Mouse (Mus musculus) midbrain, embryonic 12.5 days (tissue): ENCODE data around the gene Trp53bp2. TPM values are rescaled to one million over a fixed set of nuclear protein-coding genes. Genes with fewer than 3 reads are reported as not detected.
A peak's percentile ranks its signal among the peaks of the same experiment; 100 is the strongest.

ENCODE experiments used
- ATAC-seq: fragments of 200-750 bp; cut with Nextera tagmentation; 2 replicates; pipeline ENCODE4 v1.8.0; 2017; ENCODE audit warnings: low read depth, moderate TSS enrichment, moderate library complexity; ENCODE audit not compliant: low FRiP score
- H3K27ac ChIP-seq: fragments of 300-500 bp; sonication (generic); replicated peaks from 2 replicates; pipeline ENCODE4 v1.5.1; 2016; ENCODE audit warnings: mild to moderate bottlenecking
- H3K27me3 ChIP-seq: fragments of 300-500 bp; sonication (generic); 2 replicates; pipeline ENCODE4 v1.6.1; 2016; ENCODE audit warnings: mild to moderate bottlenecking
- H3K36me3 ChIP-seq: fragments of 300-500 bp; sonication (generic); 2 replicates; pipeline ENCODE4 v1.6.1; 2016
- H3K4me1 ChIP-seq: fragments of 300-500 bp; sonication (generic); 2 replicates; pipeline ENCODE4 v1.6.1; 2016
- H3K4me2 ChIP-seq: fragments of 300-500 bp; sonication (generic); replicated peaks from 2 replicates; pipeline ENCODE4 v1.6.1; 2016; ENCODE audit warnings: mild to moderate bottlenecking, moderate library complexity
- H3K4me3 ChIP-seq: fragments of 300-500 bp; sonication (generic); 2 replicates; pipeline ENCODE4 v1.5.1; 2016; ENCODE audit warnings: mild to moderate bottlenecking
- H3K9ac ChIP-seq: fragments of 300-500 bp; sonication (generic); replicated peaks from 2 replicates; pipeline ENCODE4 v1.6.1; 2016; ENCODE audit warnings: mild to moderate bottlenecking, moderate library complexity
- H3K9me3 ChIP-seq: fragments of 300-500 bp; sonication (generic); 2 replicates; pipeline ENCODE4 v1.6.1; 2016; ENCODE audit warnings: mild to moderate bottlenecking
- WGBS: fragments of 180-500 bp; shearing (Covaris S2); methylation state at CpG from one replicate; pipeline ENCODE4 v1.1.7; 2016; 5-methylcytosine and 5-hydroxymethylcytosine counted together
- polyA plus RNA-seq: library from polyadenylated mRNA; unstranded; fragments of >200 nt; fragmentation: Nextera tagmentation; extraction: Ambion mirVana; gene quantifications from 2 replicates; pipeline ENCODE4 v1.2.1, GENCODE M21; 2016

Trp53bp2 gene
- polyA plus RNA-seq, 1 experiment from 2014 or later, result 29.6 TPM

DNA sequence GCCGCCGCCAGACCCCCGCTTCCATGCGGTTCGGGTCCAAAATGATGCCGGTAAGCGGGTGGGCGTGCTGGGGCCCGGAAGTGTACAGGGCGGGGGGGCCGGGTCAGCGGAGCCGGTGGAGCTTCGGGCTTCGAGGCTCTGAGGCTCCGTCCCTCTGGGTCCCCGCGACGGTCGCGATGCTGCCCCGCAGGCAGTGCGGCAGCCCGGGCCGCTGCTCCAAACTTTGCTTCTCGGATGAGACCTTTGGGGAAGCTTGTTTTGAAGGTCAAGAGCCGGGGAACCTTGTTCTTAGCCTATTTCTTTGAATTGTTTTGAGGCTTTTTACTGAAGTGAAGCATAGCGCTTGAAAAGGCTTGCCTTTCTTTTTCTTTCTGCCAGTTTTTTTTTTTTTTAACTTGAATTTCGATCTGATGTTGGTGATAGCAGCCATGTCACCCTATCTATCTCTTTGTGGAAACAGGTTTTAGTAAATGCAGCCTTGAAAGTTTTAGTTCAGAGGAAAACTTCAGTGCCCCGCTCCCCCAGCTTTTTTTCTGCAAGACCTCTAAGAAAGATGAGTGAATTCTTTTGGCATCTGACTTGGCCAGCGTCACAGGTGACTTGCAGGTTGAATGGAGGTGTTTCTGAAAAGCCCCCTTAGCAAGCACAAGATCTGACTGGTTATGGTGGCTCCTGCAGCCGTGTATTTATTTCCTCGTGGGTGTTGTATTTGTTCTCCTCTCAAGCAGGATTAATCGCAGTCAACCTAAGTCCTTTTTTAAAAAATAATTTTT is 615 bp downstream of the Trp53bp2 start:
- Histone ChIP-seq H3K4me2 (peak overlapping the region; percentile 68), H3K4me1 (peaks cover 33% of the 10 kb centered on the region), H3K27me3 (no peaks in the 10 kb centered on the region), H3K27ac (peak overlapping the region; percentile 94), H3K4me3 (peak overlapping the region; percentile 72), H3K9ac (peak overlapping the region; percentile 89), H3K36me3 (no peaks in the 10 kb centered on the region), H3K9me3 (no peaks in the 10 kb centered on the region)
- ATAC-seq, result peak; percentile 70
- 2% methylated on average over 34 of the region's 34 CpGs for WGBS

GRCm38 (mm10) chr1:182412586-182413270 is 3.8 kb downstream of the Trp53bp2 start:
- no peak overlapping the region for H3K4me2 ChIP-seq
- peaks cover 33% of the 10 kb centered on the region for H3K4me1 ChIP-seq
- no peaks in the 10 kb centered on the region for H3K36me3 ChIP-seq
- no peak overlapping the region for H3K27ac ChIP-seq
- H3K27me3 ChIP-seq, result no peaks in the 10 kb centered on the region
- H3K9me3 ChIP-seq, result no peaks in the 10 kb centered on the region
- no peak for ATAC-seq
- H3K9ac ChIP-seq, result no peak overlapping the region
- WGBS, result 81% methylated on average over 7 of the region's 7 CpGs
- no peak overlapping the region for H3K4me3 ChIP-seq

DNA sequence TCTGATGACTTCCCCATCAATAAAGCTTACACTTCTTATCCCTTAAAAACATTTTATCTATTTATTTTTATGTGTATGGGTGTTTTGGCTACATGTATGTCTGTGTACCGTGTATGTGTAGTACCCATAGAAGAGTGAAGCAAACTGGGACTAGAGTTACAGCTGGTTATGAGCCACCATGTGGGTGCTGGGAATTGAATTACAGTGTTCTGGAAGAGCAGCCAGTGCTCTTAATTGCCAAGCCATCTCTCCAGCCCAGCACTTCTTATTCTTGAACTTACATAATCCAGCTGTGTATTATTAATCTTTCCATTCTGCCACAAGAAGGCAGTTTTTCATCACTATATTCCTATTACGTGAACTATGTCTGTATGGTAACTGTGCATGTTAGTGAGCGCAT is 10.5 kb downstream of the Trp53bp2 start:
- ATAC-seq, result no peak
- H3K9ac ChIP-seq, result no peak overlapping the region
- no peak overlapping the region for H3K4me2 ChIP-seq
- H3K36me3 ChIP-seq, result no peaks in the 10 kb centered on the region
- no peaks in the 10 kb centered on the region for H3K9me3 ChIP-seq
- H3K4me3 ChIP-seq, result no peak overlapping the region
- H3K27ac ChIP-seq, result no peak overlapping the region
- H3K4me1 ChIP-seq, result no peaks in the 10 kb centered on the region
- WGBS, result 95% methylated on average over 3 of the region's 3 CpGs
- H3K27me3 ChIP-seq, result no peaks in the 10 kb centered on the region

DNA sequence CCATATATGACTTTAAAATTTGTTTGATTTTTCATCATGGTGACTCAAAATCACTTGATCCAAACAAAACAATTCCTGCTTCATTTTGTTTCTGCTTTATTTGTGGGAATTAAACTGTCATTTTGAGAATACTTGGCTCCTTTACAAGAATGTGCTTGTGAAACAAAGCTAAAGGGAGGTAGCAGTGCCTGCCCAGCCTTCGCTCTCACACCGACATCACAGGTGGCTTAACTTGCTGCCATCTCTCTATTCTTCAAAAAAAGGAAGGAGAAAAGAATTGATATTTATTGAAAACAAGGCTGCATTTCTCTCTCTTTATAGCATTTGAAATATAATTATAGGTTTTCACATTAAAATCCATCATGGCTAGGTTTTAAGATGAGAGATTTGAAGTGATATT is 15.3 kb downstream of the Trp53bp2 start:
- 96% methylated on average over 2 of the region's 2 CpGs for WGBS
- H3K4me2 ChIP-seq, result no peak overlapping the region
- H3K36me3 ChIP-seq, result peaks cover 6% of the 10 kb centered on the region; the same call in 1 of the 2 replicates
- no peak overlapping the region for H3K27ac ChIP-seq
- H3K9me3 ChIP-seq, result no peaks in the 10 kb centered on the region
- no peak overlapping the region for H3K4me3 ChIP-seq
- ATAC-seq, result no peak
- no peaks in the 10 kb centered on the region for H3K27me3 ChIP-seq
- H3K9ac ChIP-seq, result no peak overlapping the region
- peaks cover 17% of the 10 kb centered on the region; the same call in 1 of the 2 replicates for H3K4me1 ChIP-seq

DNA sequence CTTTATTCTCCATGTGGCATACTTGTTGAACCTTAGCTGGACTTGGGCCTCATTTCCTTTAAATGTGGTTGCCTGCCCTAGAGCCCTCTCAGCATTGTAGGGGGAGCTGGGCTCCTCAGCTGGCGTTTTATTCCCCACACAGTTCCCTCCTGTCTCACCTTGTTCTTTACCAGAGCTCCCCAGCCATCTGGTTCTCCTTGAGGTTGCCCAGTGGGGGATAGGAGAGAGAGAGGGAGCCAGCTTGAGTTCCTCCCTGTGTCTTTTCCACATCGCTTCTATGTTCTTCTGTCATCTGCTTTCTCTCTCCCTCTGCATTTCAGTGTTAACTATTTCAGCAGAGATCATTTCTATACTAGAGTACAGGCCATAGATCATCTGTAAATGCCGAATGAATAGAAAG is 16.2 kb downstream of the Trp53bp2 start:
- Histone ChIP-seq H3K4me3 (no peak overlapping the region), H3K9me3 (no peaks in the 10 kb centered on the region), H3K4me2 (no peak overlapping the region), H3K9ac (no peak overlapping the region), H3K4me1 (peaks cover 17% of the 10 kb centered on the region; the same call in 1 of the 2 replicates), H3K27ac (no peak overlapping the region), H3K36me3 (peaks cover 10% of the 10 kb centered on the region), H3K27me3 (no peaks in the 10 kb centered on the region)
- WGBS, result 71% methylated on average over 3 of the region's 3 CpGs
- ATAC-seq, result no peak

DNA sequence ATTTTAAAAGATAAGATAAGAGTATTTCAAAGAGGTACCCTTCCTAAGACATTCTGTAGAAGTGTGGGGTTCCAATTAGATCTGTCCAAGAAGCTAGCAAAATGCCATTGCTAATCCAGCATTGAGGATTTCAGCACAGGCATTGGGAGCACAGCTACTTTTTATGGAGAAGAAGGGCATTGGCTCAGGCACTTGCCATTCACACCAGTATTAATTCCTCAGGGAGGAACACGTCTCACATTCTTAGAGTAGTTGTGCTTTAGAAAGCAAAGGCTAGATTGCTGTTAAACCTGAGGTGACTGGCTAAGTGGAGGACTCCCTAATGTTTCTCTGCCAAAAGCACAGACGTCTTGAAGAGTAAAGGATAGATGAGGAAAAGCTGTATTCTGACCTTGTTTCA is 17.5 kb downstream of the Trp53bp2 start:
- Histone ChIP-seq H3K4me2 (no peak overlapping the region), H3K9ac (no peak overlapping the region), H3K9me3 (no peaks in the 10 kb centered on the region), H3K27me3 (no peaks in the 10 kb centered on the region), H3K27ac (no peak overlapping the region), H3K36me3 (peaks cover 20% of the 10 kb centered on the region), H3K4me3 (no peak overlapping the region), H3K4me1 (peaks cover 17% of the 10 kb centered on the region; the same call in 1 of the 2 replicates)
- 48% methylated on average over 2 of the region's 2 CpGs for WGBS
- no peak for ATAC-seq

DNA sequence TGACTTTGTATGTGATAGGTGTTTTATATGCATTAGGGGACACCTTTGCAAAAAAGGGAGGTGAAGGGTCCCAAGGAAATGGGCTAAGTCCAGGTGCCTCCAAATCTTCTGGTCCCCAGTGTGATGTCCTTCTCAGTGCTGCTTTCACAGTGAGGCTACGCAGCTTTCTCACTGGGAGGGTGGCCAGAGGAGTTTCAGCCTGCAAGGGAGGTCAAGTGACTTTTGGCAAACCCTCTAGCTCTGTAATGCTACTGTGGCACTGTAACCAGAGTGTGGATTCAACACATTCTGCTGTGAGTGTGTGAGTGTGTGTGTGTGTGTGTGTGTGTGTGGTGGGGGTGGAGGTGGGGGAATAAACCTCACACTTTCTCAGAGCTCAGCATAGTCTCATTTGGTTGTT is 18.5 kb downstream of the Trp53bp2 start:
- H3K9ac ChIP-seq, result no peak overlapping the region
- H3K36me3 ChIP-seq, result peaks cover 30% of the 10 kb centered on the region
- no peak overlapping the region for H3K4me2 ChIP-seq
- no peaks in the 10 kb centered on the region for H3K27me3 ChIP-seq
- ATAC-seq, result no peak
- H3K9me3 ChIP-seq, result no peaks in the 10 kb centered on the region
- 73% methylated on average over 1 of the region's 1 CpGs for WGBS
- H3K27ac ChIP-seq, result no peak overlapping the region
- H3K4me1 ChIP-seq, result peaks cover 17% of the 10 kb centered on the region; the same call in 1 of the 2 replicates
- no peak overlapping the region for H3K4me3 ChIP-seq

DNA sequence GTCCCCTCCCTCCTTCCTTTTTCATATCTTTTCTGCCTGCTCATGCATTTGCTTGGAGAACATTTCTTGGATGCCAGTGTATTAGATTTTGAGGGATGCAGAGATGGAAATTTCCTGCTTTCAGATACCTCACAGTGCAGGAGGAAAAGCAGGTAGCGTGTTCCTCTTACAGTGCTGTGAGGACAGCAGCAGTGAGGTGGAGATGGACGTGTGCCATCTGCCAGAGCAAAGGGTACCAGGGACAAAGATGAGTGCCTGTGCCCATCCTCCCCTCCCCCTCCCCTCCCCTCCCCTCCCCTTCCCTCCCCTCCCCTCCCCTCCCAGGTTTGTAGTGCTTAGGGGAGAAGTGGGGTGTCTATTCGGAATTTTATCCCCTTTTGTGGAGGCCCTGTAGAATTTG is 20.9 kb downstream of the Trp53bp2 start:
- WGBS, result 84% methylated on average over 3 of the region's 3 CpGs
- H3K27ac ChIP-seq, result no peak overlapping the region
- no peak overlapping the region for H3K4me2 ChIP-seq
- peaks cover 46% of the 10 kb centered on the region for H3K36me3 ChIP-seq
- H3K4me1 ChIP-seq, result peaks cover 16% of the 10 kb centered on the region; the same call in 1 of the 2 replicates
- H3K9ac ChIP-seq, result no peak overlapping the region
- no peak overlapping the region for H3K4me3 ChIP-seq
- no peaks in the 10 kb centered on the region for H3K9me3 ChIP-seq
- no peaks in the 10 kb centered on the region for H3K27me3 ChIP-seq
- no peak for ATAC-seq

- peaks cover 10% of the 10 kb centered on the region; the same call in 1 of the 2 replicates for H3K4me1 ChIP-seq
- no peak overlapping the region for H3K27ac ChIP-seq
- 96% methylated on average over 2 of the region's 2 CpGs for WGBS
- H3K27me3 ChIP-seq, result no peaks in the 10 kb centered on the region
- no peak overlapping the region for H3K4me2 ChIP-seq
- H3K4me3 ChIP-seq, result no peak overlapping the region
- no peak for ATAC-seq
- H3K36me3 ChIP-seq, result peaks cover 54% of the 10 kb centered on the region
- no peak overlapping the region for H3K9ac ChIP-seq
- H3K9me3 ChIP-seq, result no peaks in the 10 kb centered on the region
These were observed 21.7 kb downstream of the Trp53bp2 start for GRCm38 (mm10) chr1:182430676-182431075.

GRCm38 (mm10) chr1:182432059-182432458 is 23.1 kb downstream of the Trp53bp2 start:
- Histone ChIP-seq H3K9ac (no peak overlapping the region), H3K27ac (no peak overlapping the region), H3K9me3 (no peaks in the 10 kb centered on the region), H3K4me3 (no peak overlapping the region), H3K4me1 (no peaks in the 10 kb centered on the region), H3K4me2 (no peak overlapping the region), H3K27me3 (no peaks in the 10 kb centered on the region), H3K36me3 (peaks cover 59% of the 10 kb centered on the region)
- 97% methylated on average over 3 of the region's 3 CpGs for WGBS
- ATAC-seq, result no peak

- no peaks in the 10 kb centered on the region for H3K27me3 ChIP-seq
- WGBS, result 91% methylated on average over 5 of the region's 5 CpGs
- no peaks in the 10 kb centered on the region for H3K4me1 ChIP-seq
- H3K9ac ChIP-seq, result no peak overlapping the region
- no peaks in the 10 kb centered on the region for H3K9me3 ChIP-seq
- no peak overlapping the region for H3K4me3 ChIP-seq
- no peak overlapping the region for H3K27ac ChIP-seq
- peaks cover 71% of the 10 kb centered on the region for H3K36me3 ChIP-seq
- no peak overlapping the region for H3K4me2 ChIP-seq
- no peak for ATAC-seq
These were observed 27.8 kb downstream of the Trp53bp2 start for GRCm38 (mm10) chr1:182436746-182437145.

GRCm38 (mm10) chr1:182439546-182440222 is 30.7 kb downstream of the Trp53bp2 start:
- Histone ChIP-seq H3K4me2 (no peak overlapping the region), H3K4me3 (no peak overlapping the region), H3K36me3 (peaks cover 76% of the 10 kb centered on the region), H3K27ac (no peak overlapping the region), H3K9ac (no peak overlapping the region), H3K9me3 (no peaks in the 10 kb centered on the region), H3K27me3 (no peaks in the 10 kb centered on the region), H3K4me1 (no peaks in the 10 kb centered on the region)
- 88% methylated on average over 5 of the region's 5 CpGs for WGBS
- no peak for ATAC-seq
